Comparison of ENCODE assay signal across 15 mouse cellular contexts in genomic region chr11:113782006-113782405, GRCm38 (mm10). TPM values are rescaled to one million over a fixed set of nuclear protein-coding genes. Genes with fewer than 3 reads are reported as not detected.
DNase-seq lines count a peak whose midpoint lies in the region; ATAC-seq lines count a peak whose summit lies in the region.
"Had no signal": no experiment of that assay in that cellular context is flagged by ENCODE, and none has a peak within 500 bp of the region (broad histone marks: within the 10 kb centered on the region; RNA-seq: fewer than 3 reads in every experiment).

No protein-coding gene starts in this region.

- no peak for ATAC-seq in lung, embryonic 16.5 days (ENCODE audit: low read depth)
- no peak for ATAC-seq in forebrain, embryonic 13.5 days
- ATAC-seq in limb, embryonic 15.5 days (ENCODE audit: insufficient number of reproducible peaks, low FRiP score, low TSS enrichment, low read depth): no peak
- ATAC-seq in kidney, embryonic 15.5 days (replicated peaks; ENCODE audit: low FRiP score): no peak
- ATAC-seq: inflammation-experienced regulatory T-cells, adult 6 months had no signal

- no peaks in the 10 kb centered on the region for H3K27me3 ChIP-seq in lung, embryonic 16.5 days (ENCODE audit: control insufficient read depth, insufficient read depth, low read depth, low read length)
- no peaks in the 10 kb centered on the region for H3K27me3 ChIP-seq in forebrain, embryonic 13.5 days
- no peaks in the 10 kb centered on the region for H3K27me3 ChIP-seq in limb, embryonic 15.5 days
- H3K27me3 ChIP-seq in kidney, embryonic 15.5 days: no peaks in the 10 kb centered on the region
- H3K27me3 ChIP-seq: heart, embryonic 12.5 days had no signal

- H3K9me3 ChIP-seq in lung, embryonic 16.5 days (ENCODE audit: control insufficient read depth, low read length): no peaks in the 10 kb centered on the region
- H3K9me3 ChIP-seq in forebrain, embryonic 13.5 days (replicated peaks): no peaks in the 10 kb centered on the region
- H3K9me3 ChIP-seq in limb, embryonic 15.5 days: no peaks in the 10 kb centered on the region
- no peaks in the 10 kb centered on the region for H3K9me3 ChIP-seq in kidney, embryonic 15.5 days (replicated peaks)
- H3K9me3 ChIP-seq: heart, embryonic 12.5 days had no signal

- WGBS in lung, embryonic 16.5 days: 26% methylated on average over 2 of the region's 2 CpGs
- WGBS in forebrain, embryonic 13.5 days: 48% methylated on average over 2 of the region's 2 CpGs
- WGBS in limb, embryonic 15.5 days: 34% methylated on average over 2 of the region's 2 CpGs
- 41% methylated on average over 2 of the region's 2 CpGs for WGBS in kidney, embryonic 15.5 days

- peak; percentile 50 to 61 for DNase-seq in cerebellum, postnatal 10 days
- DNase-seq in cerebellum, adult 9-11 months: no peak
- DNase-seq in lung, postnatal 36 days: no peak
- DNase-seq in kidney, adult 11 months: no peak
- DNase-seq: adrenal gland, postnatal 25 days; cerebellum, adult 2 months; kidney, postnatal 4 days; lung, adult 2 months; spleen, adult 18-20 months had no signal

- no peaks in the 10 kb centered on the region for H3K36me3 ChIP-seq in lung, embryonic 16.5 days (ENCODE audit: control insufficient read depth, insufficient read depth, low read length)
- H3K36me3 ChIP-seq in forebrain, embryonic 13.5 days (ENCODE audit: poor library complexity, severe bottlenecking): no peaks in the 10 kb centered on the region
- H3K36me3 ChIP-seq in limb, embryonic 15.5 days: peaks cover 9% of the 10 kb centered on the region; the same call in 1 of the 2 replicates
- no peaks in the 10 kb centered on the region for H3K36me3 ChIP-seq in kidney, embryonic 15.5 days
- H3K36me3 ChIP-seq: heart, embryonic 12.5 days had no signal

- H3K4me3 ChIP-seq in lung, embryonic 16.5 days (ENCODE audit: low read length): no peak overlapping the region
- no peak overlapping the region for H3K4me3 ChIP-seq in forebrain, embryonic 13.5 days
- no peak overlapping the region for H3K4me3 ChIP-seq in limb, embryonic 15.5 days
- H3K4me3 ChIP-seq in kidney, embryonic 15.5 days (replicated peaks): no peak overlapping the region
- H3K4me3 ChIP-seq: heart, embryonic 12.5 days had no signal

- H3K27ac ChIP-seq in lung, embryonic 16.5 days (ENCODE audit: low read length): peak overlapping the region; percentile 70
- peak overlapping the region; percentile 62; the same call in 1 of the 2 replicates for H3K27ac ChIP-seq in forebrain, embryonic 13.5 days
- 0 out of 2 replicates have a peak overlapping the region, but pooled peaks have one; percentile 17 for H3K27ac ChIP-seq in limb, embryonic 15.5 days
- H3K27ac ChIP-seq in kidney, embryonic 15.5 days: no peak overlapping the region

- H3K9ac ChIP-seq in lung, embryonic 16.5 days (ENCODE audit: low read length): no peak overlapping the region
- H3K9ac ChIP-seq in forebrain, embryonic 13.5 days: no peak overlapping the region
- H3K9ac ChIP-seq in limb, embryonic 15.5 days: no peak overlapping the region
- no peak overlapping the region for H3K9ac ChIP-seq in kidney, embryonic 15.5 days
- H3K9ac ChIP-seq: heart, embryonic 12.5 days had no signal

- H3K4me1 ChIP-seq in lung, embryonic 16.5 days (replicated peaks; ENCODE audit: control insufficient read depth, insufficient read depth, low read length): peaks cover 69% of the 10 kb centered on the region
- peaks cover 56% of the 10 kb centered on the region for H3K4me1 ChIP-seq in forebrain, embryonic 13.5 days
- peaks cover 62% of the 10 kb centered on the region for H3K4me1 ChIP-seq in limb, embryonic 15.5 days
- peaks cover 78% of the 10 kb centered on the region for H3K4me1 ChIP-seq in kidney, embryonic 15.5 days

- H3K4me2 ChIP-seq in lung, embryonic 16.5 days (ENCODE audit: low read depth, low read length): no peak overlapping the region
- H3K4me2 ChIP-seq in forebrain, embryonic 13.5 days: no peak overlapping the region
- H3K4me2 ChIP-seq in limb, embryonic 15.5 days: no peak overlapping the region
- no peak overlapping the region for H3K4me2 ChIP-seq in kidney, embryonic 15.5 days
- H3K4me2 ChIP-seq: heart, embryonic 12.5 days had no signal

RNA-seq across cellular contexts. Expression of gene Cdc42ep4, which starts 30.3 kb away (rescaled TPM):
- polyA plus RNA-seq in lung, embryonic 16.5 days (2015; fragmentation: Nextera tagmentation; extraction: Ambion mirVana): 129 and 130 TPM in 2 replicates
- 89.8 and 98.0 TPM in 2 replicates for polyA plus RNA-seq in forebrain, embryonic 13.5 days (2015; fragmentation: Nextera tagmentation; extraction: Ambion mirVana)
- polyA plus RNA-seq in limb, embryonic 15.5 days (2015; fragmentation: Nextera tagmentation; extraction: Ambion mirVana): 70.1 and 72.4 TPM in 2 replicates
- 63.7 and 66.7 TPM in 2 replicates for polyA plus RNA-seq in kidney, embryonic 15.5 days (2015; fragmentation: Nextera tagmentation; extraction: Ambion mirVana)

Comparison
In these comparisons a context has a peak if more than half of its experiments do, and no peak if none do; other contexts are left out.
1. DNase-seq: peak in cerebellum, postnatal 10 days (2 of 2); none in cerebellum, adult 9-11 months (single experiment), lung, postnatal 36 days (single experiment) and kidney, adult 11 months (single experiment).